Mouse (Mus musculus) embryo, embryonic 11.5 days (tissue): ENCODE measurements at regions not wholly inside any gene's neighbourhood (a gene's known extent, or its start where the extent isn't known, plus 50 kb on each side); places are given as distances from the start of the nearest gene placed in this dataset.

Source experiments
- DNase-seq: peaks from one replicate; pipeline ENCODE4 v3.0.0-alpha.2; 2012; ENCODE audit warnings: low read depth, low spot score

GRCm38 (mm10) chr2:106083801-106084800 lies 80.8 kb upstream of the Dnajc24 start:
- peak; percentile 16 for DNase-seq

- no peak for DNase-seq
These were observed 79.7 kb upstream of the Dnajc24 start for GRCm38 (mm10) chr2:106083001-106083400.

- peak; percentile 66 for DNase-seq
These were observed 78.6 kb upstream of the Dnajc24 start for GRCm38 (mm10) chr2:106081951-106082350.

- DNase-seq: no peak
These were observed 77.3 kb upstream of the Dnajc24 start for GRCm38 (mm10) chr2:106080626-106081025.

- no peak for DNase-seq
These were observed 75.2 kb upstream of the Dnajc24 start for GRCm38 (mm10) chr2:106078591-106078990.

GRCm38 (mm10) chr2:106074441-106074840 lies 71.1 kb upstream of the Dnajc24 start:
- no peak for DNase-seq

- no peak for DNase-seq
These were observed 61.0 kb upstream of the Dnajc24 start for GRCm38 (mm10) chr2:106064316-106064715.
